Mouse (Mus musculus) adrenal gland, adult 8-10 months (tissue): ENCODE measurements at regions not wholly inside any gene's neighbourhood (a gene's known extent, or its start where the extent isn't known, plus 50 kb on each side); places are given as distances from the start of the nearest gene placed in this dataset.

Experiments
- DNase-seq: peaks from one replicate; pipeline ENCODE4 v3.0.0; 2022

- DNase-seq: no peak
These were observed 68.0 kb upstream of the Smyd2 start for GRCm38 (mm10) chr1:189990046-189990622.

- DNase-seq: no peak
These were observed 67.2 kb upstream of the Smyd2 start for GRCm38 (mm10) chr1:189989376-189989775.

- no peak for DNase-seq
These were observed 66.7 kb upstream of the Smyd2 start for GRCm38 (mm10) chr1:189988864-189989263.

- DNase-seq: no peak
These were observed 63.5 kb upstream of the Smyd2 start for GRCm38 (mm10) chr1:189985516-189986205.

GRCm38 (mm10) chr1:189978244-189978643 is 56.1 kb upstream of the Smyd2 start:
- no peak for DNase-seq

GRCm38 (mm10) chr1:189975660-189976059 is 53.5 kb upstream of the Smyd2 start:
- DNase-seq: no peak

- peak; percentile 54 for DNase-seq
These were observed 50.7 kb upstream of the Smyd2 start for GRCm38 (mm10) chr1:189972790-189973406.
